Mouse (Mus musculus): ENCODE measurements around the gene Kcnd3. TPM values are rescaled to one million over a fixed set of nuclear protein-coding genes. Genes with fewer than 3 reads are reported as not detected.

The Kcnd3 gene
- polyA plus RNA-seq, 1 experiment from 2014 or later, result 15.9 TPM

- DNase-seq (no peak), ATAC-seq (ENCODE audit: low FRiP score, low TSS enrichment) (no peak)
- Histone ChIP-seq H3K4me2 (ENCODE audit: low read length) (no peak overlapping the region), H3K27me3 (ENCODE audit: control insufficient read depth, insufficient read depth, low read length) (no peaks in the 10 kb centered on the region), H3K27ac (replicated peaks; ENCODE audit: low read depth, low read length) (no peak overlapping the region), H3K4me3 (replicated peaks; ENCODE audit: low read depth, low read length) (no peak overlapping the region), H3K9me3 (ENCODE audit: control insufficient read depth, low read length) (no peaks in the 10 kb centered on the region), H3K9ac (replicated peaks; ENCODE audit: low read length) (no peak overlapping the region), H3K4me1 (ENCODE audit: control insufficient read depth, insufficient read depth, low read length) (no peaks in the 10 kb centered on the region), H3K36me3 (ENCODE audit: control insufficient read depth, insufficient read depth, low read length) (0 out of 2 replicates have a peak, but pooled peaks cover 2% of the 10 kb centered on the region)
- 92% methylated on average over 3 of the region's 3 CpGs for WGBS
Observed at GRCm38 (mm10) chr3:105669776-105670175, 217.6 kb downstream of the Kcnd3 start.

- ATAC-seq (ENCODE audit: low FRiP score, low TSS enrichment) (no peak), DNase-seq (no peak)
- H3K4me2 ChIP-seq (ENCODE audit: low read length), result no peak overlapping the region
- no peaks in the 10 kb centered on the region for H3K4me1 ChIP-seq (ENCODE audit: control insufficient read depth, insufficient read depth, low read length)
- H3K9ac ChIP-seq (replicated peaks; ENCODE audit: low read length), result no peak overlapping the region
- 0 out of 2 replicates have a peak, but pooled peaks cover 2% of the 10 kb centered on the region for H3K36me3 ChIP-seq (ENCODE audit: control insufficient read depth, insufficient read depth, low read length)
- H3K9me3 ChIP-seq (ENCODE audit: control insufficient read depth, low read length), result no peaks in the 10 kb centered on the region
- H3K27me3 ChIP-seq (ENCODE audit: control insufficient read depth, insufficient read depth, low read length), result no peaks in the 10 kb centered on the region
- no peak overlapping the region for H3K27ac ChIP-seq (replicated peaks; ENCODE audit: low read depth, low read length)
- H3K4me3 ChIP-seq (replicated peaks; ENCODE audit: low read depth, low read length), result no peak overlapping the region
- 78% methylated on average over 1 of the region's 1 CpGs for WGBS
Observed at GRCm38 (mm10) chr3:105670801-105671200, 218.7 kb downstream of the Kcnd3 start.

DNA sequence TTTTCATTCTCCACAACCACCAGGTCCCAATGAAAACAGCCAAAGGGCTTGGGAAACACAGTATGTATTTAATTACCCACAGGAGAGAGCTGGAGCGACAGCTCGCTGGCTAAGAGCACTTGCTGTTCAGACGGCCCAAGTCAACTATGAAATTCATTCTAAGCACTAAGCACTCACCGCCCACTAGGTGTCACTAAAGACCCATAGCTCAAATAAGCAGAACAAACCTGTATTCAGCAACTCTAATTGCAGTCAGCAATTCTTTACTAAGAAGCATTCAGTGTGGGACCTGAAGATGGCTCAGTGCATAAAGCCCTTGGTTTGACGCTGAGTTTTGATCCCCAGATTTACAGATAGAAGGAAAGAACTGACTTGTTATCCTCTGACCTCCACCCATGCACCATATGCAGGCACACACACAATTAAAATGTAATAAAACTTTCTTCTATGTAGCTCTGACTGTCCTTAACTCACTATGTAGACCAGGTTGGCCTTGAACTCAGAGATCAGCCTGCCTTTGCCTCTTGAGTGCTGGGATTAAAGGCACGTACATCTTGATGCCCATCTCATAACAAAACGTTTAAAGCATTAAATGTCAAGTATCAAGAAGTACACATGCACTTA is 222.6 kb downstream of the Kcnd3 start:
- DNase-seq (peak; percentile 94), ATAC-seq (ENCODE audit: low FRiP score, low TSS enrichment) (peak; percentile 57)
- no peak overlapping the region for H3K4me3 ChIP-seq (replicated peaks; ENCODE audit: low read depth, low read length)
- H3K9me3 ChIP-seq (ENCODE audit: control insufficient read depth, low read length), result no peaks in the 10 kb centered on the region
- no peak overlapping the region for H3K27ac ChIP-seq (replicated peaks; ENCODE audit: low read depth, low read length)
- no peaks in the 10 kb centered on the region for H3K27me3 ChIP-seq (ENCODE audit: control insufficient read depth, insufficient read depth, low read length)
- no peaks in the 10 kb centered on the region for H3K4me1 ChIP-seq (ENCODE audit: control insufficient read depth, insufficient read depth, low read length)
- WGBS, result 23% methylated on average over 7 of the region's 7 CpGs
- H3K4me2 ChIP-seq (ENCODE audit: low read length), result no peak overlapping the region
- no peak overlapping the region for H3K9ac ChIP-seq (replicated peaks; ENCODE audit: low read length)
- peaks cover 32% of the 10 kb centered on the region for H3K36me3 ChIP-seq (ENCODE audit: control insufficient read depth, insufficient read depth, low read length)

DNA sequence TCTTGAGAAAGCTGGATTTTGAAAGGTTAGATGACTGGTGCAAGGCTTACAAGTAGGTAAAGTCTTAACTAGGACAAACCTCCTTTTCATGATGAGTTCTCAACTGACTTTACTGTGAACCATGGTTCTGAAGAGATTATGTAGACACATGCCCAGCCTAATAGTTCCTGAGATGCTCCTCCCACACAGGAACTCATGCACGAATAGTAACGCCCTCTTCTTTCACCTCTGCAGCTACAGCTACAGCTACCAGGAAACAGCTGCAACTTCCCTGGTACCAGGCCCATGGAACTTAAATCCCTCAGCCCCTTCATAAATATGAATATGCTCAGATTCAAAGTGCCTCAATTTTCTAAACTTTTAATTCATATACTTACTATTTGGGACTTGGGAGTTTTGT is 223.8 kb downstream of the Kcnd3 start:
- no peaks in the 10 kb centered on the region for H3K9me3 ChIP-seq (ENCODE audit: control insufficient read depth, low read length)
- H3K4me2 ChIP-seq (ENCODE audit: low read length), result no peak overlapping the region
- H3K27ac ChIP-seq (replicated peaks; ENCODE audit: low read depth, low read length), result no peak overlapping the region
- H3K4me1 ChIP-seq (ENCODE audit: control insufficient read depth, insufficient read depth, low read length), result no peaks in the 10 kb centered on the region
- H3K4me3 ChIP-seq (replicated peaks; ENCODE audit: low read depth, low read length), result no peak overlapping the region
- 32% methylated on average over 2 of the region's 2 CpGs for WGBS
- ATAC-seq (ENCODE audit: low FRiP score, low TSS enrichment), result no peak
- H3K9ac ChIP-seq (replicated peaks; ENCODE audit: low read length), result no peak overlapping the region
- no peaks in the 10 kb centered on the region for H3K27me3 ChIP-seq (ENCODE audit: control insufficient read depth, insufficient read depth, low read length)
- DNase-seq, result no peak
- H3K36me3 ChIP-seq (ENCODE audit: control insufficient read depth, insufficient read depth, low read length), result peaks cover 42% of the 10 kb centered on the region

GRCm38 (mm10) chr3:105680346-105680745 is 228.2 kb downstream of the Kcnd3 start:
- DNase-seq (no peak), ATAC-seq (ENCODE audit: low FRiP score, low TSS enrichment) (no peak)
- Histone ChIP-seq H3K27ac (replicated peaks; ENCODE audit: low read depth, low read length) (no peak overlapping the region), H3K36me3 (ENCODE audit: control insufficient read depth, insufficient read depth, low read length) (peaks cover 69% of the 10 kb centered on the region), H3K4me1 (ENCODE audit: control insufficient read depth, insufficient read depth, low read length) (no peaks in the 10 kb centered on the region), H3K9me3 (ENCODE audit: control insufficient read depth, low read length) (no peaks in the 10 kb centered on the region), H3K27me3 (ENCODE audit: control insufficient read depth, insufficient read depth, low read length) (no peaks in the 10 kb centered on the region), H3K4me3 (replicated peaks; ENCODE audit: low read depth, low read length) (no peak overlapping the region), H3K4me2 (ENCODE audit: low read length) (no peak overlapping the region), H3K9ac (replicated peaks; ENCODE audit: low read length) (no peak overlapping the region)
- WGBS, result 93% methylated on average over 7 of the region's 7 CpGs

GRCm38 (mm10) chr3:105686394-105687323 is 234.5 kb downstream of the Kcnd3 start:
- DNase-seq (peak; percentile 8), ATAC-seq (ENCODE audit: low FRiP score, low TSS enrichment) (no peak; the same call in 1 of the 2 replicates)
- Histone ChIP-seq H3K4me1 (ENCODE audit: control insufficient read depth, insufficient read depth, low read length) (peaks cover 5% of the 10 kb centered on the region; the same call in 1 of the 2 replicates), H3K27me3 (ENCODE audit: control insufficient read depth, insufficient read depth, low read length) (no peaks in the 10 kb centered on the region), H3K9me3 (ENCODE audit: control insufficient read depth, low read length) (no peaks in the 10 kb centered on the region), H3K9ac (replicated peaks; ENCODE audit: low read length) (peak overlapping the region; percentile 92), H3K27ac (replicated peaks; ENCODE audit: low read depth, low read length) (peak overlapping the region; percentile 78), H3K4me2 (ENCODE audit: low read length) (peak overlapping the region; percentile 76), H3K36me3 (ENCODE audit: control insufficient read depth, insufficient read depth, low read length) (peaks cover 21% of the 10 kb centered on the region), H3K4me3 (replicated peaks; ENCODE audit: low read depth, low read length) (peak overlapping the region; percentile 86)
- WGBS, result 10% methylated on average over 60 of the region's 60 CpGs

- Histone ChIP-seq H3K4me2 (ENCODE audit: low read length) (peak within 1 kb of the TSS; percentile 76), H3K27ac (replicated peaks; ENCODE audit: low read depth, low read length) (peak within 1 kb of the TSS; percentile 78), H3K4me1 (ENCODE audit: control insufficient read depth, insufficient read depth, low read length) (peaks cover 5% of the 10 kb centered on the region; the same call in 1 of the 2 replicates), H3K36me3 (ENCODE audit: control insufficient read depth, insufficient read depth, low read length) (peaks cover 17% of the 10 kb centered on the region), H3K27me3 (ENCODE audit: control insufficient read depth, insufficient read depth, low read length) (no peaks in the 10 kb centered on the region), H3K9ac (replicated peaks; ENCODE audit: low read length) (peak within 1 kb of the TSS; percentile 92), H3K9me3 (ENCODE audit: control insufficient read depth, low read length) (no peaks in the 10 kb centered on the region), H3K4me3 (replicated peaks; ENCODE audit: low read depth, low read length) (peak within 1 kb of the TSS; percentile 86)
- DNase-seq (peak; percentile 98), ATAC-seq (ENCODE audit: low FRiP score, low TSS enrichment) (peak; percentile 95)
- under 1% methylated on average over 72 of the region's 72 CpGs for WGBS
Observed at GRCm38 (mm10) chr3:105687324-105688060, 235.4 kb downstream of the Kcnd3 start, which contains the start of gene Ddx20. Ddx20 (minus strand) TSS chr3:105687574.

GRCm38 (mm10) chr3:105688536-105688935 is 236.4 kb downstream of the Kcnd3 start:
- Histone ChIP-seq H3K9ac (replicated peaks; ENCODE audit: low read length) (no peak overlapping the region), H3K36me3 (ENCODE audit: control insufficient read depth, insufficient read depth, low read length) (peaks cover 8% of the 10 kb centered on the region), H3K27ac (replicated peaks; ENCODE audit: low read depth, low read length) (no peak overlapping the region), H3K4me3 (replicated peaks; ENCODE audit: low read depth, low read length) (no peak overlapping the region), H3K4me2 (ENCODE audit: low read length) (no peak overlapping the region; the same call in 1 of the 2 replicates), H3K9me3 (ENCODE audit: control insufficient read depth, low read length) (no peaks in the 10 kb centered on the region), H3K4me1 (ENCODE audit: control insufficient read depth, insufficient read depth, low read length) (peaks cover 5% of the 10 kb centered on the region; the same call in 1 of the 2 replicates), H3K27me3 (ENCODE audit: control insufficient read depth, insufficient read depth, low read length) (no peaks in the 10 kb centered on the region)
- DNase-seq (no peak), ATAC-seq (ENCODE audit: low FRiP score, low TSS enrichment) (no peak)
- WGBS, result 87% methylated on average over 2 of the region's 2 CpGs

Measured in midbrain, embryonic 14.5 days (tissue).